Comparison of ENCODE assay signal across 23 mouse cellular contexts in genomic region chr5:64003302-64003701, GRCm38 (mm10).
DNase-seq lines count a peak whose midpoint lies in the region; ATAC-seq lines count a peak whose summit lies in the region.
"Had no signal": no experiment of that assay in that cellular context is flagged by ENCODE, and none has a peak within 500 bp of the region (broad histone marks: within the 10 kb centered on the region; RNA-seq: fewer than 3 reads in every experiment).

No protein-coding gene starts in this region.

- ATAC-seq in cerebellum, adult (ENCODE audit: insufficient number of reproducible peaks, low FRiP score, low TSS enrichment) = 0 out of 2 replicates have a peak, but pooled peaks have one; percentile 40
- peak; percentile 60 for ATAC-seq in frontal cortex, adult (ENCODE audit: low TSS enrichment)
- ATAC-seq: activated CD4-positive, CD25-positive, alpha-beta regulatory T cell, adult 4 months; CD4-positive, CD25-positive, alpha-beta regulatory T cell, adult 4 months; Patski had no signal

- DNase-seq in cerebellum, adult 9-11 months = no peak
- no peak for DNase-seq in frontal cortex, postnatal 10 days (ENCODE audit: low spot score in 2 of 2)
- DNase-seq in adipocyte (ENCODE audit: low spot score) = peak; percentile 76
- peak; percentile 43 for DNase-seq in brain, adult 2 months (ENCODE audit: low read depth, low spot score)
- no peak for DNase-seq in retina, embryonic 14.5 days (ENCODE audit: low spot score)
- DNase-seq in kidney, adult 11 months = no peak
- DNase-seq: adrenal gland, adult 2 months; adrenal gland, adult 8-10 months; adrenal gland, postnatal 10 days; adrenal gland, postnatal 14 days; adrenal gland, postnatal 25 days; adrenal gland, postnatal 36 days; B cell, adult 2 months; cerebellum, adult 11 months; cerebellum, adult 11-12 months; cerebellum, adult 18-20 months; cerebellum, adult 2 months; cerebellum, adult 8-10 months had no signal

Comparison
In these comparisons a context has a peak if more than half of its experiments do, and no peak if none do; other contexts are left out.
1. DNase-seq: peak in adipocyte (single experiment) and brain, adult 2 months (single experiment); none in cerebellum, adult 9-11 months (single experiment), frontal cortex, postnatal 10 days (0 of 2), retina, embryonic 14.5 days (single experiment) and kidney, adult 11 months (single experiment).